ENCODE assay signal across 12 mouse cellular contexts in genomic region chr10:39665071-39665502, GRCm38 (mm10). TPM values are rescaled to one million over a fixed set of nuclear protein-coding genes. Genes with fewer than 3 reads are reported as not detected.
DNase-seq lines count a peak whose midpoint lies in the region; ATAC-seq and TF ChIP-seq lines count a peak whose summit lies in the region.
"Had no signal": no experiment of that assay in that cellular context is flagged by ENCODE, and none has a peak within 500 bp of the region (broad histone marks: within the 10 kb centered on the region; RNA-seq: fewer than 3 reads in every experiment).

No protein-coding gene starts in this region.

- no peak for DNase-seq in heart, postnatal 4 days
- no peak for DNase-seq in neural tube, embryonic 10.5 days (ENCODE audit: extremely low spot score, low spot score)
- no peak for DNase-seq in layer of hippocampus, adult 9-11 months
- DNase-seq in left cerebral cortex, adult 2 months (ENCODE audit: extremely low spot score in 1 of 2, low spot score in 2 of 2): no peak
- DNase-seq: kidney, adult 18-20 months; right cerebral cortex, postnatal 25 days had no signal

- intact Hi-C loops in left cerebral cortex, adult 2 months (cut with DNase I): no loop called here

- 52% methylated on average over 4 of the region's 4 CpGs for WGBS in heart, embryonic 11.5 days (ENCODE audit: insufficient replicate concordance)
- 71% methylated on average over 4 of the region's 4 CpGs for WGBS in neural tube, embryonic 12.5 days
- WGBS in forebrain, embryonic 16.5 days: 29% methylated on average over 4 of the region's 4 CpGs
- 54% methylated on average over 4 of the region's 4 CpGs for WGBS in stomach, embryonic 15.5 days

- no peaks in the 10 kb centered on the region for H3K27me3 ChIP-seq in heart, embryonic 11.5 days (ENCODE audit: control insufficient read depth, insufficient read depth, low read length)
- H3K27me3 ChIP-seq in neural tube, embryonic 12.5 days (replicated peaks): no peaks in the 10 kb centered on the region
- no peaks in the 10 kb centered on the region for H3K27me3 ChIP-seq in forebrain, embryonic 16.5 days (replicated peaks; ENCODE audit: control insufficient read depth, insufficient read depth, low read length)
- no peaks in the 10 kb centered on the region for H3K27me3 ChIP-seq in stomach, embryonic 15.5 days (replicated peaks)

- H3K4me1 ChIP-seq in heart, embryonic 11.5 days (ENCODE audit: control insufficient read depth, insufficient read depth, low read length): peaks cover 27% of the 10 kb centered on the region
- peaks cover 32% of the 10 kb centered on the region for H3K4me1 ChIP-seq in neural tube, embryonic 12.5 days
- peaks cover 13% of the 10 kb centered on the region for H3K4me1 ChIP-seq in forebrain, embryonic 16.5 days (replicated peaks; ENCODE audit: control insufficient read depth, insufficient read depth, low read length)
- H3K4me1 ChIP-seq in stomach, embryonic 15.5 days: peaks cover 19% of the 10 kb centered on the region
- H3K4me1 ChIP-seq: megakaryocyte, embryonic 14.5 days had no signal

- no peak overlapping the region for H3K4me3 ChIP-seq in heart, embryonic 11.5 days (ENCODE audit: low read depth, low read length)
- no peak overlapping the region for H3K4me3 ChIP-seq in neural tube, embryonic 12.5 days
- H3K4me3 ChIP-seq in forebrain, embryonic 16.5 days (replicated peaks; ENCODE audit: low read length): no peak overlapping the region
- no peak overlapping the region for H3K4me3 ChIP-seq in stomach, embryonic 15.5 days (replicated peaks)
- H3K4me3 ChIP-seq in left cerebral cortex, adult 2 months: no peak overlapping the region
- H3K4me3 ChIP-seq: erythroblast, embryonic 14.5 days; megakaryocyte, embryonic 14.5 days had no signal

- no peak for TF ChIP-seq CTCF in left cerebral cortex, adult 2 months (IDR thresholded peaks at IDR 0.05)

- no peaks in the 10 kb centered on the region for H3K9me3 ChIP-seq in heart, embryonic 11.5 days (replicated peaks; ENCODE audit: control insufficient read depth, low read length)
- H3K9me3 ChIP-seq in neural tube, embryonic 12.5 days: no peaks in the 10 kb centered on the region
- H3K9me3 ChIP-seq in forebrain, embryonic 16.5 days (ENCODE audit: control insufficient read depth, low read length): no peaks in the 10 kb centered on the region
- H3K9me3 ChIP-seq in stomach, embryonic 15.5 days: no peaks in the 10 kb centered on the region
- H3K9me3 ChIP-seq: megakaryocyte, embryonic 14.5 days had no signal

- no peak for ATAC-seq in heart, embryonic 11.5 days (replicated peaks; ENCODE audit: insufficient number of reproducible peaks, low FRiP score, low TSS enrichment)
- 0 out of 2 replicates have a peak, but pooled peaks have one; percentile 22 for ATAC-seq in neural tube, embryonic 12.5 days (ENCODE audit: low FRiP score, low read depth)
- peak; percentile 41; the same call in 1 of the 2 replicates for ATAC-seq in forebrain, embryonic 16.5 days
- ATAC-seq in stomach, embryonic 15.5 days (ENCODE audit: insufficient read depth, low FRiP score, low read depth): no peak

- no peak overlapping the region for H3K9ac ChIP-seq in heart, embryonic 11.5 days (ENCODE audit: low read depth, low read length)
- H3K9ac ChIP-seq in neural tube, embryonic 12.5 days: no peak overlapping the region
- no peak overlapping the region for H3K9ac ChIP-seq in forebrain, embryonic 16.5 days (replicated peaks; ENCODE audit: low read depth, low read length)
- no peak overlapping the region for H3K9ac ChIP-seq in stomach, embryonic 15.5 days

- H3K36me3 ChIP-seq in heart, embryonic 11.5 days (ENCODE audit: control insufficient read depth, insufficient read depth, low read length): no peaks in the 10 kb centered on the region
- H3K36me3 ChIP-seq in neural tube, embryonic 12.5 days: no peaks in the 10 kb centered on the region; the same call in 1 of the 2 replicates
- H3K36me3 ChIP-seq in forebrain, embryonic 16.5 days (ENCODE audit: control insufficient read depth, insufficient read depth): peaks cover 2% of the 10 kb centered on the region; the same call in 1 of the 2 replicates
- no peaks in the 10 kb centered on the region for H3K36me3 ChIP-seq in stomach, embryonic 15.5 days

- no peak overlapping the region for H3K4me2 ChIP-seq in heart, embryonic 11.5 days
- no peak overlapping the region for H3K4me2 ChIP-seq in neural tube, embryonic 12.5 days (replicated peaks)
- no peak overlapping the region for H3K4me2 ChIP-seq in forebrain, embryonic 16.5 days (ENCODE audit: low read length)
- H3K4me2 ChIP-seq in stomach, embryonic 15.5 days: no peak overlapping the region

- peak overlapping the region; percentile 0; the same call in 1 of the 2 replicates for H3K27ac ChIP-seq in heart, embryonic 11.5 days (ENCODE audit: low read depth, low read length)
- H3K27ac ChIP-seq in neural tube, embryonic 12.5 days: peak overlapping the region; percentile 26; the same call in 1 of the 2 replicates
- H3K27ac ChIP-seq in forebrain, embryonic 16.5 days (ENCODE audit: low read length): no peak overlapping the region
- H3K27ac ChIP-seq in stomach, embryonic 15.5 days: peak overlapping the region; percentile 12; the same call in 1 of the 2 replicates
- H3K27ac ChIP-seq in left cerebral cortex, adult 2 months: no peak overlapping the region

RNA-seq across cellular contexts. Expression of gene Traf3ip2, which starts 52.4 kb away (rescaled TPM):
- polyA plus RNA-seq in heart, embryonic 11.5 days (2014; fragmentation: Nextera tagmentation; extraction: Ambion mirVana): 11.6 and 12.9 TPM in 2 replicates
- 1 to 10 TPM; 7.1 to 7.3 TPM for total RNA-seq in heart, postnatal 4 days (2021)
- 5.4 and 7.2 TPM in 2 replicates for polyA plus RNA-seq in neural tube, embryonic 12.5 days (2016; fragmentation: Nextera tagmentation; extraction: Ambion mirVana)
- 6.3 and 6.9 TPM in 2 replicates for polyA plus RNA-seq in forebrain, embryonic 16.5 days (2015; fragmentation: Nextera tagmentation; extraction: Ambion mirVana)
- polyA plus RNA-seq in stomach, embryonic 15.5 days (2015; fragmentation: Nextera tagmentation; extraction: Ambion mirVana): 29.0 and 29.6 TPM in 2 replicates
- total RNA-seq in left cerebral cortex, adult 2 months (2021): under 1 TPM; 0.61 to 0.82 TPM

Comparison
In these comparisons a context has a peak if more than half of its experiments do, and no peak if none do; other contexts are left out.
1. ATAC-seq: peak in neural tube, embryonic 12.5 days (single experiment) and forebrain, embryonic 16.5 days (single experiment); none in heart, embryonic 11.5 days (single experiment) and stomach, embryonic 15.5 days (single experiment).
2. H3K27ac ChIP-seq: peak in heart, embryonic 11.5 days (single experiment), neural tube, embryonic 12.5 days (single experiment) and stomach, embryonic 15.5 days (single experiment); none in forebrain, embryonic 16.5 days (single experiment) and left cerebral cortex, adult 2 months (single experiment).